Mouse (Mus musculus): ENCODE results near the gene Lrrc8d.
"Not testable (repeated sequence)": the region's sequence is repeated elsewhere in the genome, so short reads cannot be mapped to it uniquely, and the experiment has no call there.

The Lrrc8d gene

DNA sequence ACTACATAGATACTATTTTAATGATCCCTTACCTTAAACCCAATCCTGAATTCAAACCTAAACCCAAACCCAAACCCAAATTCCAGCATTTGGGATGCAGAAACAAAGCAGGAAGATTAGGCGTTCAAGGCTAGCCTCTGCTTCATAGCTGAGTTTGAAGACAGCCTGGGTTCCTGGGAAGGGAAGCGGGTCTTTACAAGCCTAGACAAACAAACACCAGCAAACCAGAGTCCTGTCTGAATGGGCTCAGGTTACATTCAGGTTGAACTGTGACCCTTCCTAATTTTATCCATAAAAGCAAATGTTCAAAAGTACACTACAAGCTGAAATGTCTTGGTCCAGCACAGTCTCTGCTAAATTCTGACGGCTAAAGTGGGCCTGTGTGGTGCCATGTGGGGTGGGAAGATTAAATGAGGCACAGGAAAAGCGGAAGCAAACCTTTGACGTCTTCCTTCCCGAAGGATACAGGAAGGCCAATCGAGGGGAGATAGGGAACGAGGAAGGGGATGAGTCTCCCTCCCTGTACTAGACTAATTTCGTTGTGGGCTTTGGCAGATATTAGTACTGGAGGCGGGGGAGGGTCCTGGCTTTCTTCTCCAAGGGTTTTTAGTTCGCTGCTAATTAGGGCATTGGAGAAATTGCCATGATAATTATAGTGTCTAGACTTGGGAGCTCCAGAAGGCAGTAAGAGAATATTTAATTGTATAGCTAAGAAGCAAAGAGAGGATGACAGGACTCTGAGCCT, 160.1 kb downstream of the Lrrc8d start:
- DNase-seq (ENCODE audit: low read depth): no peak

DNA sequence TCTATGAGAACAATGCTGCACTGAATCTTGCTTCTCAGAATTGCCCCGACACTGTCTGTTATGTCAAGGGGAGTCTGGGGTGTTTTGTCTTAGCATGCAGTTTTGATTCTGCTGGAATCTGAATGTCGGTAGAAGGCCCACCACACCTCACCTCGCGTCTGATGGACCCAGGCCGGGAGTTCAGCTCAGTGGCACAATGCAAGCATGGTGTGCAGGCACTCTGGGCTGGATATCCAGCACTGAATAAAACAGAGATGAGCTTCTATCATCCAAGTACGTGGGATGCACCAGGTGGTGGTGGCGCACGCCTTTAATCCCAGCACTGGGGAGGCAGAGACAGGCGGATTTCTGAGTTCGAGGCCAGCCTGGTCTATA, 160.7 kb downstream of the Lrrc8d start:
- no peak for DNase-seq (ENCODE audit: low read depth)

DNA sequence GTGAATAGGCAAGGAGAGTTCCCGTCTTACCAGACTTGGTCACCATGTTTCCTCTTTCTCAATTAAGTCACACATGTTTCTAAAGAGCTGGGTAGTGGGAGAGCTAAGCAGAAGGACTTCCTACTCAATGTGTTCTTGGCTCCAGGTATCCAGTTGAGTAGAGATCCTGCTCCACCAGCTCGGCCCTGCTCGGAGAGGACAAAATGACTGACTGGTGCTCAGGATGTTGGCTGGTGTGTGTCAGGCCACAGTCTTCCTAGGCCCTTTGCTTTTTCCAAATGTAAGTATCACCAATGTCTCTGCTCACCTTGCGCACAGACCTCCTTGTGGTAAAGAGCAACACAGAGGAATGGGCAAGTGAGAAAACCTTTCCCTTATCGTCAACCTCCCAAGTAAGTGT, 161.8 kb downstream of the Lrrc8d start:
- no peak for DNase-seq (ENCODE audit: low read depth)

DNA sequence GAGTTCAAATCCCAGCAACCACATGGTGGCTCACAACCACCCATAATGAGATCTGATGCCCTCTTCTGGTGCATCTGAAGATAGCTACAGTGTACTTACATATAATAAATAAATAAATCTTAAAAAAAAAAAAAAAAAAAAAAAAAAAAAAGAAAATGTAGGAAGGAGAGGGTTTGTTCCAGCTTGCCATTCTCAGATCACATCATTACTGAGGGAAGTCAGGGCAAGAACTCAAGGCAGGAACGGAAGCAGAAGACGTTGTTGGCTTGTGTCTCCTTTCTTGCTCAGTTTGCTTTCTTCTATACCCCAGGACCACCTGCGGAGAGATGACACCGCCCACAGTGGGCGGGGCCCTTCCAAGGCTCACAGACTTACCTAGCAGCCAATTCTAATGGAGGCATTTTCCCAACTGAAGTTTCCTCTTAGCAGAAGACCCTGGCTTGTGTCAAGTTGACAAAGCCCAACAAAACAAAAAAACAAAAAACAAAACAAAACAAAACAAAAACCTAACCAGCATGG, 165.4 kb downstream of the Lrrc8d start:
- DNase-seq (ENCODE audit: low read depth): not testable (repeated sequence)

DNA sequence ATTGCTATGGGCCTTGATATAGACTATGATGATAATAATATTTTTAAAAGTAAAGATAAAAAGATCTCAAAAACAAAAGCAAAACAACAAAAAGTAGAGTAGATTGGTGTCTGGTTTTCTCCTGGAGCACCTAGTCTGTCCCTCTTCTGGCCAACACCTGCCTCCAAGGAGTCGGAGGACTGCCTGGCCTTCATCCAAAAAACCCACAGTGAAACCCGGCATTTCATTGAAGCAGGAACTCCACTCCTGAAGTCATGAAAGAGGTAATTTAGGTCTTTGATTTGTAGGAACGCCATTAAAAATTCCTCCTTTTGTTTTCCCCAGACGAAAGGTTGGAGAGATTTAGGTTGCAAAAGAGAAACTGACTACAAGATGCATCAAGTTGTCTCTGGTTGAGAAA, 167.7 kb downstream of the Lrrc8d start:
- no peak for DNase-seq (ENCODE audit: low read depth)

DNA sequence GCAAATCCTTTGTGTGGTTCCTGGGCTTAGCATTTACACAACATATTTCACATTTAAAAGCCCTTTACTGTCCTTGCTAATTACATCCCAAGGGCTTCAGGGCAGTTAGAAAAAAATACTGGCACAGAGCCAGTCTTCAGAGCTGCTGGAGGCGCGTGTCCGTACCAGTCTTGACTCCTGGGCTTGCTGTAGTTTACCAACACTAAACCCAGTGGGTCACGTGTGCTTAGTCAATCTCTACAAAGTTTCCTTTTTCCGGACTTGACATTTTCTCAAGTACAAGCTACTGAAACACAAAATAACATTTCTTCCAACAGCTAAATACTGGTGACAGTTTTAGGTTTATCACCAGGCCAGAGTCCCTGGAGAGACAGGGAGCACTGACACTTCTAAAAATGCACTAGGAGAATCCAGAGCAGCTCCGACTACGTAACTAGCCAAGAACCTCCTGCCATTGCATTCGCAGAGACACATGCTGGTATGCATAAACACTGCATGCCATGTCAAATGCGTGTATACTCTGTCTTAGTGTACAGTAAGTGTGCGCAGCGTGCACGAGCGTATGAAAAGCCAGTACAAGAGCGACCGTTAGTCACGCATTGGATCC, 168.2 kb downstream of the Lrrc8d start:
- DNase-seq (ENCODE audit: low read depth): no peak

DNA sequence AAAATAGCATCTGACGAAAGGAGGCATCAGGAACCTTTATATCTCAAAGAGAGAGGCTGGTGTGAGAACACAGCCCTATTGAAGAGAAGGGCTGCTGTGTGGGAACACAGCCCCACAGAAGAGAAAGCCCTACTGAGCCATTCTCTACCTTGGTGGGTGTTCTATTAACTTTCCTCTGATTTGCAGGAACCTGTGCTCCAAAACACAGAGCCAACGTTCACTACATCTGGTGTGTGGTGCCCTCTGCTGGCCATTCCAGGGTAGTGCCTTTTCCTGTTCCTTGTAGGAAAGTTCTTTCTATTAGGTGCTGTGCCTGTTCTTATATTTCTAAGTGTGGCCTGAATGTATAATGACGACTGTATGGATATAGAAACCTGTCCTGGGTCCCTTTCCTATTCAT, 168.8 kb downstream of the Lrrc8d start:
- peak; percentile 90 for DNase-seq (ENCODE audit: low read depth)

DNA sequence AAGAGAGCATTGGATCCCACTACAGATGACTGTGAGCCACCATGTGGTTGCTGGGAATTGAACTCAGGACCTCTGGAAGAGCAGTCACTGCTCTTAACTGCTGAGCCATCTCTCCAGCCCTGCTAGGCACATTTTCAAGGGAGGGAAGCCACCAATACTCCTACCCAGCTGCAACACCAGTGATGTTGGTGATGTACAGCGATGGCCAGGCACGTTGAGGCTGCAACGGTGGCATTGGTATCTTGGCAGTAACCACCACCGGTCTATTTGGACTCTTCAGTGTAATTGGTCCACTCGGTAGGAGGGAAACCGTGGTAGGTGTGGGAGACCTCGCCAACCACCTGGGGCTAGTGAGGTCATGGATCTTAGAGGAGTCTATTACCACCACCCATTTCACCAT, 170.0 kb downstream of the Lrrc8d start:
- DNase-seq (ENCODE audit: low read depth): no peak

DNA sequence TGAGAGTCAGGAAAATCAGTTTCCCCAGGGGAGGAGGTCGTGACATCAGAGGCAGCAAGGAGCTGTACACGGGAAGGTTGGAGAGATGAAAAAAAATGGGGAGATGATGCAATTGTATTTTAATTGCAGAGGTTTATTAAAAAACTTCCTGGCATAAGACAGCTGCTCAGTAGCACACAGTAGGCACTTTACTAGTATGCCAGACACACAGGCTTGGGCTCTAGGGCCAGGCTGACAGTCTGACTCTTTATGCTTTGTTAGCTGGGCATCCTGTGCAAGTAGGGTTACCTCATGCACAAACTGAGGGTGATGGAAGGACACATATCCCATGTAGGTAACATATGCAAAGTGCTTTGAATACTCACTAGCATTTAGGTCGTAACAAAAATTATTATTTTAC, 171.4 kb downstream of the Lrrc8d start:
- no peak for DNase-seq (ENCODE audit: low read depth)

DNA sequence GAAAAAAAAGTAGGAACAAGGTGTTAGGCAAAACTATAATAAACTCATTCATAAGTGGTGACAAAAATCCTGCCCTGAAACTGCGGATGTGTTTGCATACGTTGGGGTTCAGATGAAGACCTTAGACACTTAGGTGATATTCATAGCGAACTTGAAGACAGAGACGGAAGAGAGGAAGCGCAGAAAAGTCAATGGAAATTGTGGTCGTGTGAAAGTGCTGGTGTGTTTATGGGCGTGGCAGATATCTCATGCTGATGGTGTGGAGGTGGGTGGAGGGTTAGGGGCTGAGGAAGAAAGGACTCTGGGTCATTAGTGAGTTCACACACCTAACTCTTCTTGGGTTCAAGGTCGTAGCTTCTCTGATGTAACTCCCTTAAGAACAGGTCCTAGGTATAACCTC, 172.4 kb downstream of the Lrrc8d start:
- peak; percentile 65 for DNase-seq (ENCODE audit: low read depth)

DNA sequence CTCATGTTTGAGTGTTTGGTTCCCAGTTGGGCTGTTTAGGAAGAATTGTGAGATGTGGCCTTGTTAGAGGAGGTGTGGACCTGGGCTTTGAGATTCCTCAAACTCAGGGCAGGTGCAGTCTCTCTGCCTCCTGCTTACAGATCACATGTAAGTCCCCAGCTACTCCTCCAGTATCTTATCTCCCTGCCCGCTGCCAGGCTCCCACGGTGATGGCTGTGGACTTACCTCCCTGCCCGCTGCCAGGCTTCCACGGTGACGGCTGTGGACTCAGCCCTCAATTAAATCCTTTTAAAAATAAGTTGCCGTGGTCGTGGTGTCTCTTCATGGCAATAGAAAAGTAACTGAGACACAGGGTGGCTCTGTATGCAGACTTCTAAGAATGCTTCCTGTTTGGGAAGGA, 173.1 kb downstream of the Lrrc8d start:
- DNase-seq (ENCODE audit: low read depth): no peak

DNA sequence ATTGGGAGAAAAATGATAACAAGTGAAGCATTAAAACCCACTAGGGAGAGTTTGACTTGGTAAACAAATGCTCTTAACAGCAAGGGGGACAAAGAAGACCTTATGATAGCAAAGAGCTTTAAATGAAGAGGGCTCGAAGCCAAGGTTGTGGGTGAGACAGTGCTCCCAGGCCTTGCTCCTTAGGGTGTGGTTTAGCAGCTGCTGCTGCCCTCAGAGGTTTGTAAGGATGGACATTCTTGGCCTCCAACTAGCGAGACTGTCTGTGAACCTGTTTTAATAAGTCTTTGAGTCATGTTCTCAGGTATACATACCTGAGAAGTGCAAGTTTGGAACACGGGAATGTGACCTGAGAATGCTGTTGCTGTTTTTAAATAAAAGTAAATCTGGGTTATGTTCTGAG, 174.0 kb downstream of the Lrrc8d start:
- DNase-seq (ENCODE audit: low read depth): no peak

DNA sequence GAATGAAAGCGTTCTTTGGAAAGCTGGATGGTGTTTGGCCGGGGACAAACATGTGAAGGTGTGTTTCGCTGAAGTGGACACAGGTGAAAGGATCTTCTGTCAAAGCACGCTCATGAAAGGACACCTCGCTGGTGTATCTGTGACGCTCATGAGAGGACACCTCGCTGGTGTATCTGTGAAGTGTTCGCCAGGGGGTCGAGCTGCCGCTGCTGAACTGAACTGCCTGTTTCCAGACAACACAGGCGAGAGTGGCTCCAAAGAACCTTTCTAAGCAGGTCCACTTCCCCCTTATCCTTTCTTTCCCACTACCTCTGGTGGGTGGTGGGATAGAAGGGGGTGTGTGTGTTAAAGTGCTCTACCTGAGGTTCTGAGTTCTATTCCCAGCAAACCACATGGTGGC, 174.7 kb downstream of the Lrrc8d start:
- no peak for DNase-seq (ENCODE audit: low read depth)

DNA sequence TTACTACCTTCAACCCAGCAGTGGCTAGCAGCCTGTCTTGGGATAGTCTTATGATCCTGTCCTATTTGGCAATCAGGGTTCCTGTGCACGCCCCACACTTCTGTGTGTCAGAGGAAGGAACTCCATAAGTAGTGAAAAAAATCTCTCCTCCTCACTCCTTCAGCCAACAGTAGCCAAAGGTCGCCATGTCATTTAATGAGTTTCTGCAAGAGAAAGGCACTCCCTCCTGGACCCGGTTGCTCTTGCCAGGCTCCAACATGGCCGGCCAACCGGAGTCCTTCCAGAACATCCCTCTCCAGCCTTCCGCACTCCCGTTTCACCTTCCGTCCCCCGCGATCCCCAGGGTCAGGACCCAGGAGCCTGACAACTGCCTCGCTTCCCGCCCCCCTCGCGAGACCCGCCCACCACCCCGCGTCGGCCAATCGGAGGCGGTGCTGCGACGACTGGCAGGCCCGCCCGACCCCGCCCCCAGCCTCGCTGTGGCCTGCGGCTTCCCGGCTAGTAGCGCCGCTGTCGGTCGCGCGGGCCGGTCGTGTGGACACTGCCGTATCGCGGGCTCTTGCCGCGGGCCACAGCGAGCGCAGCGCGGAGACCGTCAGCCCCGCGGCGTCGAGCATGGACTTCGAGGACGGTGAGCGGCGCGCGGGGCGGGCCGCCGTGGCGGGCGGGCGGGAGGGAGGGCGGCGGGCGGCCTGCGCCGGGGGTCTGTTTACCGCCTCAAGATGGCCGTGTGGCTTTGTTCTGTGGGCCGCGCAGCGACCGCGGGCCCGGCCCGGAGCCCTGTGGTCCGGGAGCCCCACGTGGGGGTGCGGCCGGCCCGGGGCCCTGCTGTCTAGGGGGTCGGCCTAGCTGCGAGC, 176.5 kb downstream of the Lrrc8d start, which contains the start of gene Zfp326:
Gene Zfp326 (plus strand): TSS at position 498 of the 857 bp plus-strand sequence.
- DNase-seq (ENCODE audit: low read depth): peak; percentile 94

DNA sequence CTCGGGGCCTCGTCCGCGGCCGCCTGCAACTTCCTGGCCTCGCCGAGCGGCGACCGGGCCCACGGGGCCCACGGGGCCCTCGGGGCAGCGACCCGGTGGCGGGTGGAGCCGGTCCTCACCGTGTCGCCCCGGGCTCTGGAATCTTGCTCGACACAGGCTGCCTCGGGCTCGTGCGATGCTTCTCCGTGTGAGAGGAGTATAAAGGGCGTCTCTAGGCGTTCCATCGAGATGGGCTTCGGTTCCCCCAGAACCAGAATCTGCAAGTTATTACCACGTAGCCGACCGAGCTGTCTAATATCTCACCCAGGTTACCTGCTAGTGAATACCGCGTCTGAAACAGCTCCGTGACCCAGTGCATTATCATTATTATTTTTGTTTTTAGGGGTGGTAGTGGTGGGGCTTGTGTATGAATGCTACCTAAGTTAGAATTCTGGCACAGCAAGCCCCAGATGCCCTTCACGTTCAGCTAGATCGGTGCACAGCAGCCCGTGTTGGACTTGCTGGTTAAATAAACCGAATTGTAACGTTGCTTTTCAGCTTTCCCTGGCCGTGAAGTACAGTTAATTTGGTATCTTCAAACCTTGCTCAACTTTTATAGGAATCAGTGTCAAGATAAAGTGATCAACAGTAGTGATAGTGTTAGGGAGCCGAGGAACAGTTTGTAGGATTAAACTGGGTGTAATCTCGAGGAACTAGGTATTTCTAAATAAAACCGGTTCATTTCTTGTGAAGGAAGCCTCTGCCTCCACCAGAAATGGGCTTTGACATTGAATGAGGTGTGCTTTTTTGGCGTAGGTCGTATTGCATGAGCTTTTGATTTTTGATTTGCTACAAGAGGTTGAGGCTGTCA, 177.4 kb downstream of the Lrrc8d start:
- DNase-seq (ENCODE audit: low read depth): peak; percentile 63

Data from induced T-regulatory cell, adult 2 months (primary cell).